Mouse (Mus musculus) fibroblast of lung, adult 2 months (primary cell): Measurements from ENCODE around the gene Naaladl2.

Source experiments
- DNase-seq: peaks from one replicate; pipeline ENCODE4 v3.0.0-alpha.2; 2011; ENCODE audit warnings: low read depth

Gene Naaladl2

DNA sequence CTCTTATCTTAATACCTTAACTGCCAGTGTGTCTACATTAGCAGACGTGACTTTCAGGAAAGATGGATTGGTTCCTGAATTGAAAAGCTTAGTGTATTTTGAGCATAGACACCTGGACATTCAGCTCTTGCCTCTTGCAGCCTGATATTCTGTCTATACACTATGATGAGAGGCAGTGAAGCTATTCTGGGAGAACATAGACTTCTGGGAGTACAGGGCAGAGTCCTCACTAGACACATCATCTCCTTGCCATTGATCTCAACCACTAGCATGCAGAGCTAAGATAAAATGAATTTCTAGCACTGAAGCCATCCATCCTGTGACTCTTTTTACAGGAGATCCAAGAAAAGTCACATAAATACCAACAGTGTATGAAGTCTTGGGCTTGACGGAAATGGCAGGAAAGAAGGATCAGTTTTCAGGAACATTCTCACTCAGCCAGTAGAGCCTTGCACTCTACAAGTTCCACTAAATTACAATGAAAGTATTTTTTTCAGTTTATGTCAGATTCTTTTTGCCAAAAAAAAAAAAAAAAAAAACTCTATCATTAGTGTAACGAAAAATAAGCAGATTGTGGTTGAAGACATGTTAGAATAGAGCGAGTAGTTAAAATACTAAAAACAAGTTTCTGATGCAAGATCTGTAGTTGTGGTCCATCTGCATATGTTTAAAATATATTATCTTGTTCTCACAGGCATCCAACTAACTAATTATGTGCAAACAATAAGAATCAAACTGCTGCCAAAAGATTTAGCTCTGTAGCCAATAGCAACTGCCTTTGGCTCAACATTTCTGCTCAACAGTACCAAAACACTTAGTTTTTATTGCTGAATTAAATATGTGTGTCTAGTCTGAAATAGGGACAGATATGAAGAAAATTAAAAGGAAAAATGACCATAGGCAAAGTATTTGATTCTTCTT, 1171.1 kb downstream of the Naaladl2 start:
- DNase-seq: no peak

DNA sequence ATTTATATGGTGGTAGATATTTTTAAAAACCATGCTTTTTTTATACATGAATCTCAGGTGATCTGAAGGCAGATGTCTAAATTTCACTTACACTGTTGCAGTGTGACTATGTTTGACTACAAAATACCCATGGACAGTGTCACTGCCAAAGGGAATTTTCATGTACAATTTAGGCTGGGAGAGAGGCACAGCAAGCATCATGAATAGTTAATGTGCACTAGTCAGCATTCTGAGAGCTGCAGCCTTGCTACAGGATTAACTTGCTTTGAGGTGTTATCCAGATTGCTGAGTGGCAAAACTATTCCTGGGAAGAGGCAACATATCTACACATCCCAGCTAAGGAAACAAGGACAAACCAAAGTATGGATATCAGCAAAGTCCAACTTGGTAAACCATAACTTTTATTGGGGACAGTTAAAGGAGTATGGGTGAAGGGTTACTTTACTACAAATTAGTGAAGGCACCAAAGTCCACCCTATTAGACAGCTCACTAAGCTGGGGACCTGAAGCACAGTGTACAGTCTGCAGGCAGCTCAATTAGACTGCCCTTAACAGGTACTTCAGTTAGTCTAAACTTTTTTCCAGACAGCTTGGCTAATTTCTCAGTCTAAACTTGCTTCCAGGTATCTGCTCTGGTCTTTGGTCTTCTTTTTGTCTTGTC, 1181.0 kb downstream of the Naaladl2 start:
- no peak for DNase-seq

DNA sequence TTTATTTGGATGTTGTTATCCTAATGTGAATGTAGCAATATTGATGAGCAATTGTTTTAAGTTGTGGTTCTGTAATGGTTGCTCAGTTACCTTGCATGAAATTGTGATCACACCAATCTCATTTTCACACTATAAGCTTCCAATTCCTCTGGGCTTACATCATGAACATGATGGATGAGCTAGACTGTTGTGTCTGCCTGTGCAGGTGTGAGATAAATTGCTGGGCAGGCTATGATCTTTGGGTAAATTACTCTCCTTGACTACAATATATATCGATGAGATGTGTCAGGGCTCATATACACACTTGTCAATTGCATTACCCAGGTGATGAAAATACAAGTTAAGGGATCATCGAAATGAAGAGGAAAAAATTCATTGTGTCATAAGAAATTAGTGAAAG, 1197.9 kb downstream of the Naaladl2 start:
- no peak for DNase-seq

DNA sequence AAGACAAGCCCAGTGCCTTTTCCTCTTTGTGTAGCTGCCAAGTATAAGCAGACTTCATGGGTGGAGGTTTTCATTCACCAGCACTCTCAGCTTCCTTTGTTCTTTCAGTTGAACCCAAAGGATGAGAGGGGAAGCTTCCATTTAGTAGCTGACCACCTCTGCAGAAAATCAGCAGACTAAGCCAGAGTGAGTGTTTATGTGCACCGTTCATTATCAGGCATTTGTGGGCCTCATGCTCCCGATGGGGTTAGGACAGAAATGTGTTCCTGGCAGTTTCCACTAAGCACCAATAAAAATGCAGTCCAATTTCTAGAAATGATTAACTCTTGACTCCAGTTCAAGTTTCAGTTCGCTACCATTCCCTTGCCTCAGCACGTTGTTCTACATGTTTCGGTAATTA, 1206.8 kb downstream of the Naaladl2 start:
- DNase-seq: no peak

DNA sequence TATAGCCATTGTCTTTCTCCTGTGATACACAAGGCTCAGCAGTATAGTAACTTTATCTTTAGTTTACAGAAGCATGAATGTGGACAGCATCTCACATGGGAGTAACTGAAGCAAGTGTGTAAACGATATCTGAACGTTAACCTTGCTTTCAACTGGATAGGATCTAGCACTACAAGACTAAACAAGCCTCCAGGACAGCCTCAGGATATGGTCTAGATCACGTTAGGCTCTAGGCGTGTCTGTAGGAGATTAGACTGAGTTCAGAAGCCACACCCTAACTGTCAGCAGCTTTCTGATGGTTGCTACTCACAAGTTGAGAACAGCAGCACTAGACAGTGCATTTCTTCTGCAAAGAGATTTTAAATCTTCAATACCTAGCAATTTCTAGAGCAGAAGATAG, 1216.0 kb downstream of the Naaladl2 start:
- DNase-seq: no peak

DNA sequence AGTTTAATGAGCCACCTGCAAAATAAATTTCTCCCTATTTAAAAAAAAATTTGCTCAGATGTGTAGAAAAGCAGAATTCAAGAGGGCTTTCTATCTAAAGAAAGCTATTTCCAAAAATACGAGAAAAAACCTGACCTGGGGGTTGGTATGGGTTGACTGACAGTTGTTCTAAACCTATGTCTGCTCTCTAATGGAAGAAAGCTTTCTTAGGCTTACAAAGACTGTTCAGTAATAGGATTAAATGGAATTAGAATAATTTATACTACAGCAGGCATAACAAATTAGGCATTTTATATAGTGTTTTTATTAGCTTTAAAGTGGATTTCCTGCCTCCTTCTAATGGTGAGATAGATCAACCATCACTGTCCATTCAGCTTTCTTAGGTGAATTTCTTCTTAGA, 1236.4 kb downstream of the Naaladl2 start:
- no peak for DNase-seq

DNA sequence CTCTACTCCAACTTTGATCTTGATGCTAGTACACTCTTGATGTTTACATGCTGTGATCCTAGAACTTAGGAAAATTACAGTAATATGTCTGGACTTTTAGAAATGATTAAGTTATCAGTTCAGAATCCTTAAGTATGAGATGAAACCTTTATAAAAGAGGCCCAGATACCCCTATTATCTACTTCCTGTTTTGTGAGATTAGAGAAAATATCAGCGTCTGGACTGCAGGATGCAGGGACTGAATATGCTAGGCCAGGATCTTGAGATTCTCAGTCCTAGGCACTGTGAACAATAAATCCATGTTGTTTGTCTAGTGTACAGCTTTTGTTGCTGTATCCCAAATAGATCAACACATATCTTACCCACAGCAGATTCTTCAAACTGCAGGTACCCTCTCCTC, 1278.4 kb downstream of the Naaladl2 start:
- DNase-seq: no peak

DNA sequence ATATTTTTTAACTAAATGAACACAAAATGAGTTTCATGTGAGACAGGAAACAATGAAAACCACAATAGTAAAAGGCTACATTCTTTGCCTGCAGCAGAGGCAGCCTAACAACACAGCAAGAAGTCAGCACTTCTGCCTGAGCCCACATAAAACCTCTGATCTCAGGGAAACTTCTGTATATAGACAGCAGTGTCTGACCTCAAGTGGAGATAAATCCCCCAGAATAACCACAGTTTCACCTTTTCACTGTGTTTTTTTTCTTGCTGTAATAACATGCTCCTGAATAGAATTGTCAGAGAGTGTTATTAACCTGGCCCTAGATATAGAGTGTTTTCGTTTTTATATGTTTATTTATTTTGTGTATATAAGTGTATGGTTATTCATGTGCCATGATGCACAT, 1286.8 kb downstream of the Naaladl2 start:
- DNase-seq: no peak

DNA sequence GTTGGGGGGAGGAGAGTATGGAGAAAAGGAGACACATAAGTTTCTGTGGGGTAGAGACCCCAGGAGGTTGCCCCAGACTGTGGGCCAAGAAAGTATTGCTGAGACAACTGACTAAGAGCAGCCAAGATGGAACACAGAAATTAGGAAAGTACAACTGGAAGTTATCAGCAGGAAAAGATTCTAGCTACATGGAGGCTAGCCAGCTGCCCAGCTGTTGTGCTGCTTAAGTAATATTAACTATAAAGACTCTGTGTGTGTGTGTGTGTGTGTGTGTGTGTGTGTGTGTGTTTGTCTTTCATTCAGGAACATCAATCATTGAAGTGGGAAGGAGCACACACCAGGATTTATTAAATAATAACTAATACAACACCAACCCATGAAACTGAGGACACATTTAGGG, 1326.5 kb downstream of the Naaladl2 start:
- DNase-seq: no peak

DNA sequence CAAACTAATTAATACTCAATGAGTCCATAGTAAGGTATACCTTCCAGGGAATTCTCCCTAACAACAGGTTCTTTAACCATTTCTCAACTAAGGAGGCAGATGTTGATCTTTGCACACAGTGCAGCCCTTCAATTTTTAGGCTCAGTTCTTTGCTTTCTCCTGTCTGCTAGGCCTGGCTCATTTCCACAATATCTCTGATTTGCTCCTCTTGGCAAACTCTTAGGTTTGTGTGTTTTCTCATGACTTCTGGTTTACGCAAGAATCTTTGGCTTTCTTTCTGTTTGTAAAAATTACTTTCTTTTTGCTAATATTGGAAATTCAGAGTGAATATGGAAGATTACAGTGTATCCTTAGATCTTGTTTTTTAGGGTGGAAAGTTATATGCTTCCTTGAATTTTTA, 1385.3 kb downstream of the Naaladl2 start:
- no peak for DNase-seq
